Mouse (Mus musculus): ENCODE results near the gene Vamp1.

DNA sequence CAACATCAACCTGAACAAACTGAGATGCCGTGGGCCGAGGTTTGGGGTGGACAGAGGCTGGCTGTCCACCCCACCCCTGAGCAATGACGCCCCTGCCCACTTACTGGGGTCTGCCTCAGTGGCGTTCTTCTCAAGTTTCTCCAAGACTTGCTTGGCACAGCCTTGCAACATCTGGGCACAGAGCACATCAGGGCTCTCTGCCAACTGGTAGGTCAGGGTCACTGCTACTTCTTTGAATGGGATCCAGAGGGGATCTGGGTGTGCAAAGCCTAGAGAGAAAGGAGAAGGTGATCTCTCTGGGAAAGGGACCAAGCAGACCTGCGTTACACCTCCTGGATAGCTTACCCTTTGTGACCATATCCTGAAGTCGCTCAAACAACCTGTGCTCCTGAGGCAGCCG, 42.1 kb upstream of the Vamp1 start:
- no peak for TF ChIP-seq POLR2A (IDR thresholded peaks at IDR 0.05; ENCODE audit: insufficient read length, low read depth)
- no peak for TF ChIP-seq USF1 (IDR thresholded peaks at IDR 0.05; ENCODE audit: low read depth)
- no peak for TF ChIP-seq MAX (IDR thresholded peaks at IDR 0.05; ENCODE audit: low read depth)
- no peak for TF ChIP-seq TCF12 (IDR thresholded peaks at IDR 0.05; ENCODE audit: insufficient read depth, poor library complexity, severe bottlenecking)
- no peak for TF ChIP-seq MYOD1 (IDR thresholded peaks at IDR 0.05; ENCODE audit: control insufficient read depth in 1 of 3, insufficient read length in 2 of 3, low read depth in 2 of 3)
- no peak for TF ChIP-seq TCF3 (IDR thresholded peaks at IDR 0.05; ENCODE audit: insufficient read length, low read depth)
- TF ChIP-seq POLR2AphosphoS2 (IDR thresholded peaks at IDR 0.05; ENCODE audit: insufficient read length, low read depth), result no peak
- TF ChIP-seq REST (IDR thresholded peaks at IDR 0.05; ENCODE audit: insufficient read depth, insufficient read length), result no peak
- TF ChIP-seq SRF (IDR thresholded peaks at IDR 0.05; ENCODE audit: control insufficient read depth, insufficient read length, low read depth), result no peak
- no peak for TF ChIP-seq E2F4 (IDR thresholded peaks at IDR 0.05; ENCODE audit: insufficient read depth)
- TF ChIP-seq CEBPB (IDR thresholded peaks at IDR 0.05; ENCODE audit: insufficient read depth, poor library complexity, severe bottlenecking), result no peak
- no peak for TF ChIP-seq MYOG (IDR thresholded peaks at IDR 0.05; ENCODE audit: control insufficient read depth in 1 of 3, insufficient read depth in 1 of 3, insufficient read length in 2 of 3, low read depth in 2 of 3)
